Mouse (Mus musculus): Measurements from ENCODE around the gene Slc13a2. TPM values are rescaled to one million over a fixed set of nuclear protein-coding genes. Genes with fewer than 3 reads are reported as not detected.

Slc13a2 gene
- total RNA-seq, 1 experiment, result 0.13 TPM

GRCm38 (mm10) chr11:78347908-78348307, 74.1 kb downstream of the Slc13a2 start:
- H3K27ac ChIP-seq (ENCODE audit: insufficient read depth, low read depth, low read length, poor library complexity, severe bottlenecking), result no peak overlapping the region
- no peak for TF ChIP-seq MAFK (IDR thresholded peaks at IDR 0.05; ENCODE audit: insufficient read depth, low read depth, low read length)
- no peak for TF ChIP-seq ZNF384 (IDR thresholded peaks at IDR 0.05; ENCODE audit: low read depth, low read length)
- TF ChIP-seq CHD2 (IDR thresholded peaks at IDR 0.05; ENCODE audit: low read depth, low read length), result no peak
- TF ChIP-seq ZC3H11A (IDR thresholded peaks at IDR 0.05; ENCODE audit: borderline replicate concordance, low read depth, low read length), result no peak
- peaks cover 3% of the 10 kb centered on the region; the same call in 1 of the 2 replicates for H3K36me3 ChIP-seq (ENCODE audit: control insufficient read depth, insufficient read depth, low read length, poor library complexity, severe bottlenecking)
- peaks cover 2 to 25% of the 10 kb centered on the region in 2 experiments for H3K4me1 ChIP-seq (ENCODE audit: control insufficient read depth in 2 of 2, insufficient read depth in 2 of 2, low read length in 2 of 2, poor library complexity in 1 of 2)
- DNase-seq (ENCODE audit: low read depth, low spot score), result no peak
- in situ Hi-C loops (cut with MboI; ENCODE audit: low sequenced_read_pairs in 2 of 2, unreplicated experiment in 2 of 2), result no loop called here
- no peaks in the 10 kb centered on the region for H3K9me3 ChIP-seq (ENCODE audit: control insufficient read depth, insufficient read depth, low read depth, low read length)
- peak overlapping the region; percentile 18 to 45; a peak in 3 of 4 replicates for H3K4me3 ChIP-seq (ENCODE audit: insufficient read depth in 1 of 2, low read depth in 1 of 2, low read length in 2 of 2, poor library complexity in 1 of 2, severe bottlenecking in 1 of 2)
- no peak overlapping the region for H3K9ac ChIP-seq (ENCODE audit: insufficient read depth, low read depth, low read length, poor library complexity, severe bottlenecking)

Other genes starting within 250 kb of the Slc13a2 start
- gene Nek8, start 245.5 kb downstream of the Slc13a2 start, total RNA-seq (2012; rRNA removed), result 15.3 and 25.4 TPM in 2 replicates
- gene Tlcd1, start 245.5 kb downstream of the Slc13a2 start, total RNA-seq (2012; rRNA removed), result 75.6 and 78.6 TPM in 2 replicates
- gene Rpl23a, start 238.6 kb downstream of the Slc13a2 start, total RNA-seq (2012; rRNA removed), result 2,611 and 2,664 TPM in 2 replicates
- gene Rab34, start 233.8 kb downstream of the Slc13a2 start, total RNA-seq (2012; rRNA removed), result 33.8 and 36.1 TPM in 2 replicates
- gene Proca1, start 228.8 kb downstream of the Slc13a2 start, total RNA-seq (2012; rRNA removed), result 0.80 and 1.1 TPM in 2 replicates
- gene Sdf2, start 176.5 kb downstream of the Slc13a2 start, total RNA-seq (2012; rRNA removed), result 81.3 and 123 TPM in 2 replicates
- gene Supt6, start 176.2 kb downstream of the Slc13a2 start, total RNA-seq (2012; rRNA removed), result 60.6 and 63.0 TPM in 2 replicates
- 210 and 285 TPM in 2 replicates for gene 2610507B11Rik, start 160.5 kb downstream of the Slc13a2 start, total RNA-seq (2012; rRNA removed)
- 2.0 TPM in 2 replicates for gene BC030499, start 131.4 kb downstream of the Slc13a2 start, total RNA-seq (2012; rRNA removed)
- 58.2 and 96.2 TPM in 2 replicates for gene Spag5, start 120.7 kb downstream of the Slc13a2 start, total RNA-seq (2012; rRNA removed)
- gene Aldoc, start 99.2 kb downstream of the Slc13a2 start, total RNA-seq (2012; rRNA removed), result 5.0 and 9.8 TPM in 2 replicates
- gene Pigs, start 93.8 kb downstream of the Slc13a2 start, total RNA-seq (2012; rRNA removed), result 45.7 and 78.9 TPM in 2 replicates
- gene Unc119, start 78.7 kb downstream of the Slc13a2 start, total RNA-seq (2012; rRNA removed), result 22.2 and 24.5 TPM in 2 replicates
- not detected in 2 replicates for gene Foxn1, start 35.7 kb downstream of the Slc13a2 start, total RNA-seq (2012; rRNA removed)
- gene Slc46a1, start 43.5 kb upstream of the Slc13a2 start, total RNA-seq (2012; rRNA removed), result 21.4 and 29.0 TPM in 2 replicates
- gene Sarm1, start 75.5 kb upstream of the Slc13a2 start, total RNA-seq (2012; rRNA removed), result 3.7 and 5.0 TPM in 2 replicates
- 0.26 TPM in 1 of 2 replicates, not detected in the other for gene Vtn, start 76.9 kb upstream of the Slc13a2 start, total RNA-seq (2012; rRNA removed)
- gene Sebox, start 81.2 kb upstream of the Slc13a2 start, total RNA-seq (2012; rRNA removed), result 0.31 and 0.32 TPM in 2 replicates
- 73.1 and 73.8 TPM in 2 replicates for gene Tmem199, start 90.0 kb upstream of the Slc13a2 start, total RNA-seq (2012; rRNA removed)
- gene Poldip2, start 90.0 kb upstream of the Slc13a2 start, total RNA-seq (2012; rRNA removed), result 88.3 and 88.5 TPM in 2 replicates
- gene Tnfaip1, start 114.1 kb upstream of the Slc13a2 start, total RNA-seq (2012; rRNA removed), result 18.0 and 28.3 TPM in 2 replicates
- gene Ift20, start 114.1 kb upstream of the Slc13a2 start, total RNA-seq (2012; rRNA removed), result 45.8 and 59.2 TPM in 2 replicates
- 248 and 312 TPM in 2 replicates for gene Tmem97, start 128.6 kb upstream of the Slc13a2 start, total RNA-seq (2012; rRNA removed)